ENCODE assay signal across 24 mouse cellular contexts in genomic region chr5:131636431-131636830, GRCm38 (mm10).
"Had no signal": no experiment of that assay in that cellular context is flagged by ENCODE, and none has a peak within 500 bp of the region (broad histone marks: within the 10 kb centered on the region; RNA-seq: fewer than 3 reads in every experiment).

No protein-coding gene starts in this region.

- H3K27me3 ChIP-seq: hindbrain, embryonic 12.5 days; intestine, embryonic 15.5 days; limb, embryonic 15.5 days; liver, embryonic 12.5 days had no signal

- H3K27ac ChIP-seq: gastrocnemius, adult 2 months; hindbrain, embryonic 10.5 days; hindbrain, embryonic 12.5 days; hindbrain, embryonic 14.5 days; intestine, embryonic 15.5 days; layer of hippocampus, adult 2 months; left cerebral cortex, adult 2 months; limb, embryonic 13.5 days; limb, embryonic 15.5 days; liver, embryonic 12.5 days had no signal

- H3K9ac ChIP-seq: hindbrain, embryonic 12.5 days; hindbrain, embryonic 14.5 days; intestine, embryonic 15.5 days; limb, embryonic 13.5 days; limb, embryonic 15.5 days; liver, embryonic 12.5 days had no signal

- H3K4me1 ChIP-seq: liver, embryonic 12.5 days had no signal

- H3K4me2 ChIP-seq: hindbrain, embryonic 12.5 days; hindbrain, embryonic 14.5 days; intestine, embryonic 15.5 days; limb, embryonic 13.5 days; limb, embryonic 15.5 days; liver, embryonic 12.5 days had no signal

- H3K4me3 ChIP-seq: gastrocnemius, adult 2 months; heart, embryonic 10.5 days; hindbrain, embryonic 10.5 days; hindbrain, embryonic 12.5 days; intestine, embryonic 15.5 days; layer of hippocampus, adult 2 months; left cerebral cortex, adult 2 months; limb, embryonic 13.5 days; limb, embryonic 15.5 days; liver, embryonic 12.5 days had no signal

- H3K9me3 ChIP-seq: heart, embryonic 10.5 days; hindbrain, embryonic 10.5 days; hindbrain, embryonic 12.5 days; intestine, embryonic 15.5 days; limb, embryonic 13.5 days; limb, embryonic 15.5 days; liver, embryonic 12.5 days had no signal

- DNase-seq: gastrocnemius, adult 2 months; gastrocnemius, postnatal 10 days; gastrocnemius, postnatal 25 days; heart, adult 18-20 months; heart, postnatal 14 days; heart, postnatal 4 days; kidney, adult 18-20 months; kidney, adult 8-10 months; kidney, postnatal 10 days; kidney, postnatal 25 days; kidney, postnatal 4 days had no signal

- ATAC-seq: hindbrain, embryonic 16.5 days; inflammation-experienced regulatory T-cells, adult 6 months; intestine, embryonic 15.5 days; intestine, postnatal 0 days; liver, embryonic 12.5 days had no signal

- H3K36me3 ChIP-seq: heart, embryonic 10.5 days; hindbrain, embryonic 10.5 days; hindbrain, embryonic 12.5 days; intestine, embryonic 15.5 days; limb, embryonic 13.5 days; limb, embryonic 15.5 days; liver, embryonic 12.5 days had no signal
